9 mouse cellular contexts compared by ENCODE assay signal in the genomic region with DNA sequence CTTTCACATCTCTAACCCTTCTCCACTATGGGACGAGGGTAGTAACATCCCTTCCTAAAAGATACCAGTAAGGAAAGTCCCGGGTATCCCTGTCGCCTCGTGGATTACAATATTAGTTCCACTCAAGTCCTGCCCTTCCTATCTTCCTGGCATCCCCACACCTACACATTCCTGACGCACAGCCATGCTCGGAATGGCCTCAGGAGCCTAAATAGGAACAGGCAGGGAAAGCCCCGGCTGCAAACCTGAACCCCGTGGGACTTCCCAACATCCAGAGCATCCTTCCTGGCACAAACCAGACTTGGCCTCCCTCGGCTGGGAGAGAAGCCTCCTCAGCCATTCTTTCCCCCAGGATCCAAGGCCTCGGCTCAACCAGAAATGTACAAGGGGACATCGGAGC. TPM values are rescaled to one million over a fixed set of nuclear protein-coding genes. Genes with fewer than 3 reads are reported as not detected.
DNase-seq lines count a peak whose midpoint lies in the region; ATAC-seq lines count a peak whose summit lies in the region.
"Had no signal": no experiment of that assay in that cellular context is flagged by ENCODE, and none has a peak within 500 bp of the region (broad histone marks: within the 10 kb centered on the region; RNA-seq: fewer than 3 reads in every experiment).

No protein-coding gene starts in this region.

- DNase-seq in heart, adult 18-20 months: peak; percentile 16 to 22
- DNase-seq in heart, adult 8-10 months (ENCODE audit: low spot score): no peak
- no peak for DNase-seq in left cerebral cortex, adult 18-20 months (ENCODE audit: low spot score in 2 of 2)
- DNase-seq: left cerebral cortex, postnatal 4 days had no signal

- H3K36me3 ChIP-seq in midbrain, embryonic 12.5 days: peaks cover 11% of the 10 kb centered on the region
- peaks cover 7% of the 10 kb centered on the region; the same call in 1 of the 2 replicates for H3K36me3 ChIP-seq in midbrain, embryonic 16.5 days (ENCODE audit: control insufficient read depth, insufficient read depth, low read length)
- H3K36me3 ChIP-seq in intestine, embryonic 15.5 days: no peaks in the 10 kb centered on the region
- H3K36me3 ChIP-seq in stomach, embryonic 15.5 days: no peaks in the 10 kb centered on the region

- WGBS in midbrain, embryonic 12.5 days: 80% methylated on average over 11 of the region's 11 CpGs
- WGBS in midbrain, embryonic 16.5 days: 78% methylated on average over 11 of the region's 11 CpGs
- WGBS in intestine, embryonic 15.5 days: 61% methylated on average over 11 of the region's 11 CpGs
- WGBS in stomach, embryonic 15.5 days: 61% methylated on average over 11 of the region's 11 CpGs

- peaks cover 62% of the 10 kb centered on the region for H3K4me1 ChIP-seq in midbrain, embryonic 12.5 days
- peaks cover 48% of the 10 kb centered on the region for H3K4me1 ChIP-seq in midbrain, embryonic 16.5 days (ENCODE audit: control insufficient read depth, insufficient read depth, low read length)
- peaks cover 83% of the 10 kb centered on the region for H3K4me1 ChIP-seq in intestine, embryonic 15.5 days (replicated peaks)
- peaks cover 79% of the 10 kb centered on the region for H3K4me1 ChIP-seq in stomach, embryonic 15.5 days

- no peak overlapping the region for H3K27ac ChIP-seq in midbrain, embryonic 12.5 days (replicated peaks)
- no peak overlapping the region for H3K27ac ChIP-seq in midbrain, embryonic 16.5 days (ENCODE audit: low read length)
- peak overlapping the region; percentile 74 for H3K27ac ChIP-seq in intestine, embryonic 15.5 days
- peak overlapping the region; percentile 93 for H3K27ac ChIP-seq in stomach, embryonic 15.5 days

- no peaks in the 10 kb centered on the region for H3K9me3 ChIP-seq in midbrain, embryonic 12.5 days
- no peaks in the 10 kb centered on the region for H3K9me3 ChIP-seq in midbrain, embryonic 16.5 days (replicated peaks; ENCODE audit: control insufficient read depth, low read length, poor library complexity, severe bottlenecking)
- H3K9me3 ChIP-seq in intestine, embryonic 15.5 days: no peaks in the 10 kb centered on the region
- no peaks in the 10 kb centered on the region for H3K9me3 ChIP-seq in stomach, embryonic 15.5 days

- no peak overlapping the region for H3K4me2 ChIP-seq in midbrain, embryonic 12.5 days (replicated peaks)
- no peak overlapping the region for H3K4me2 ChIP-seq in midbrain, embryonic 16.5 days (ENCODE audit: low read length)
- H3K4me2 ChIP-seq in intestine, embryonic 15.5 days (replicated peaks): peak overlapping the region; percentile 95
- peak overlapping the region; percentile 92 for H3K4me2 ChIP-seq in stomach, embryonic 15.5 days

- H3K27me3 ChIP-seq in midbrain, embryonic 12.5 days: no peaks in the 10 kb centered on the region
- no peaks in the 10 kb centered on the region for H3K27me3 ChIP-seq in midbrain, embryonic 16.5 days (ENCODE audit: control insufficient read depth, insufficient read depth, low read depth, low read length)
- no peaks in the 10 kb centered on the region for H3K27me3 ChIP-seq in intestine, embryonic 15.5 days (replicated peaks)
- H3K27me3 ChIP-seq in stomach, embryonic 15.5 days (replicated peaks): no peaks in the 10 kb centered on the region

- H3K4me3 ChIP-seq in midbrain, embryonic 12.5 days: no peak overlapping the region
- no peak overlapping the region for H3K4me3 ChIP-seq in midbrain, embryonic 16.5 days (ENCODE audit: low read depth, low read length)
- peak overlapping the region; percentile 9 for H3K4me3 ChIP-seq in intestine, embryonic 15.5 days (replicated peaks)
- no peak overlapping the region; the same call in 1 of the 2 replicates for H3K4me3 ChIP-seq in stomach, embryonic 15.5 days (replicated peaks)

- H3K9ac ChIP-seq in midbrain, embryonic 12.5 days (replicated peaks): 0 out of 2 replicates have a peak overlapping the region, but pooled peaks have one; percentile 4
- H3K9ac ChIP-seq in midbrain, embryonic 16.5 days (ENCODE audit: low read depth, low read length): no peak overlapping the region
- H3K9ac ChIP-seq in intestine, embryonic 15.5 days: no peak overlapping the region; the same call in 1 of the 2 replicates
- H3K9ac ChIP-seq in stomach, embryonic 15.5 days: no peak overlapping the region

- ATAC-seq in midbrain, embryonic 12.5 days (ENCODE audit: low FRiP score, low read depth): no peak
- no peak for ATAC-seq in midbrain, embryonic 16.5 days
- no peak for ATAC-seq in intestine, embryonic 15.5 days
- ATAC-seq in stomach, embryonic 15.5 days (ENCODE audit: insufficient read depth, low FRiP score, low read depth): no peak
- no peak for ATAC-seq in CD4-positive, CD25-positive, alpha-beta regulatory T cell, adult 4 months

RNA-seq across cellular contexts. Expression of a gene that starts 14.5 kb away (rescaled TPM):
- 100 to 1,000 TPM; 115 to 117 TPM for total RNA-seq in heart, adult 18-20 months (2021)
- total RNA-seq in heart, adult 8-10 months (2022): 100 to 1,000 TPM; 114 to 136 (median 121) TPM
- polyA plus RNA-seq in midbrain, embryonic 12.5 days (2016; fragmentation: Nextera tagmentation; extraction: Ambion mirVana): 98.4 and 106 TPM in 2 replicates
- polyA plus RNA-seq in midbrain, embryonic 16.5 days (2015; fragmentation: Nextera tagmentation; extraction: Ambion mirVana): 74.4 and 76.3 TPM in 2 replicates
- polyA plus RNA-seq in intestine, embryonic 15.5 days (2015; fragmentation: Nextera tagmentation; extraction: Ambion mirVana): 54.3 and 62.8 TPM in 2 replicates
- 68.7 and 71.3 TPM in 2 replicates for polyA plus RNA-seq in stomach, embryonic 15.5 days (2015; fragmentation: Nextera tagmentation; extraction: Ambion mirVana)
- 10 to 100 TPM in 1 of 2 experiments, 1 to 10 TPM in 1; 6.5 to 12.3 TPM for polyA plus RNA-seq in CD4-positive, CD25-positive, alpha-beta regulatory T cell, adult 4 months (2017; shearing (Covaris generic))
- total RNA-seq in left cerebral cortex, adult 18-20 months (2021): 100 to 1,000 TPM; 298 to 303 TPM

RNA-seq across cellular contexts. Expression of a gene that starts 26.1 kb away (rescaled TPM):
- 10 to 100 TPM; 54.5 to 56.6 TPM for total RNA-seq in heart, adult 18-20 months (2021)
- 10 to 100 TPM; 52.2 to 60.3 (median 58.6) TPM for total RNA-seq in heart, adult 8-10 months (2022)
- polyA plus RNA-seq in midbrain, embryonic 12.5 days (2016; fragmentation: Nextera tagmentation; extraction: Ambion mirVana): 27.6 and 29.7 TPM in 2 replicates
- 39.0 and 42.9 TPM in 2 replicates for polyA plus RNA-seq in midbrain, embryonic 16.5 days (2015; fragmentation: Nextera tagmentation; extraction: Ambion mirVana)
- polyA plus RNA-seq in intestine, embryonic 15.5 days (2015; fragmentation: Nextera tagmentation; extraction: Ambion mirVana): 31.1 and 33.9 TPM in 2 replicates
- polyA plus RNA-seq in stomach, embryonic 15.5 days (2015; fragmentation: Nextera tagmentation; extraction: Ambion mirVana): 29.6 and 32.1 TPM in 2 replicates
- polyA plus RNA-seq in CD4-positive, CD25-positive, alpha-beta regulatory T cell, adult 4 months (2017; shearing (Covaris generic)): 10 to 100 TPM; 29.1 to 53.9 TPM
- total RNA-seq in left cerebral cortex, adult 18-20 months (2021): 10 to 100 TPM; 67.9 to 68.2 TPM

RNA-seq across cellular contexts. Expression of a gene that starts 30.4 kb away (rescaled TPM):
- 10 to 100 TPM; 45.5 to 50.6 TPM for total RNA-seq in heart, adult 18-20 months (2021)
- total RNA-seq in heart, adult 8-10 months (2022): 10 to 100 TPM; 45.4 to 51.9 (median 48.8) TPM
- polyA plus RNA-seq in midbrain, embryonic 12.5 days (2016; fragmentation: Nextera tagmentation; extraction: Ambion mirVana): 112 and 119 TPM in 2 replicates
- polyA plus RNA-seq in midbrain, embryonic 16.5 days (2015; fragmentation: Nextera tagmentation; extraction: Ambion mirVana): 87.8 and 95.3 TPM in 2 replicates
- 118 and 140 TPM in 2 replicates for polyA plus RNA-seq in intestine, embryonic 15.5 days (2015; fragmentation: Nextera tagmentation; extraction: Ambion mirVana)
- polyA plus RNA-seq in stomach, embryonic 15.5 days (2015; fragmentation: Nextera tagmentation; extraction: Ambion mirVana): 110 and 112 TPM in 2 replicates
- 10 to 100 TPM; 33.4 to 69.4 TPM for polyA plus RNA-seq in CD4-positive, CD25-positive, alpha-beta regulatory T cell, adult 4 months (2017; shearing (Covaris generic))
- 10 to 100 TPM; 55.0 to 64.2 TPM for total RNA-seq in left cerebral cortex, adult 18-20 months (2021)

RNA-seq across cellular contexts. Expression of a gene that starts 33.2 kb away (rescaled TPM):
- total RNA-seq in heart, adult 18-20 months (2021): under 1 TPM; 0.22 to 0.28 TPM
- under 1 TPM; 0.12 to 0.23 (median 0.18) TPM for total RNA-seq in heart, adult 8-10 months (2022)
- polyA plus RNA-seq in midbrain, embryonic 12.5 days (2016; fragmentation: Nextera tagmentation; extraction: Ambion mirVana): 11.8 and 15.2 TPM in 2 replicates
- polyA plus RNA-seq in midbrain, embryonic 16.5 days (2015; fragmentation: Nextera tagmentation; extraction: Ambion mirVana): 1.6 and 1.8 TPM in 2 replicates
- polyA plus RNA-seq in intestine, embryonic 15.5 days (2015; fragmentation: Nextera tagmentation; extraction: Ambion mirVana): 13.1 and 13.5 TPM in 2 replicates
- 11.4 and 11.7 TPM in 2 replicates for polyA plus RNA-seq in stomach, embryonic 15.5 days (2015; fragmentation: Nextera tagmentation; extraction: Ambion mirVana)
- 1 to 10 TPM in 1 of 2 experiments, under 1 TPM in 1; 0.40 to 1.8 TPM for polyA plus RNA-seq in CD4-positive, CD25-positive, alpha-beta regulatory T cell, adult 4 months (2017; shearing (Covaris generic))
- total RNA-seq in left cerebral cortex, adult 18-20 months (2021): 1 to 10 TPM; 1.0 to 2.3 TPM

RNA-seq across cellular contexts. Expression of a gene that starts 53.0 kb away (rescaled TPM):
- total RNA-seq in heart, adult 18-20 months (2021): 1 to 10 TPM; 1.2 TPM
- 1 to 10 TPM; 1.3 to 1.6 (median 1.5) TPM for total RNA-seq in heart, adult 8-10 months (2022)
- polyA plus RNA-seq in midbrain, embryonic 12.5 days (2016; fragmentation: Nextera tagmentation; extraction: Ambion mirVana): not detected in 2 replicates
- 0.07 and 0.10 TPM in 2 replicates for polyA plus RNA-seq in midbrain, embryonic 16.5 days (2015; fragmentation: Nextera tagmentation; extraction: Ambion mirVana)
- 0.08 TPM in 1 of 2 replicates, not detected in the other for polyA plus RNA-seq in intestine, embryonic 15.5 days (2015; fragmentation: Nextera tagmentation; extraction: Ambion mirVana)
- 0.09 TPM in 1 of 2 replicates, not detected in the other for polyA plus RNA-seq in stomach, embryonic 15.5 days (2015; fragmentation: Nextera tagmentation; extraction: Ambion mirVana)
- not detected for polyA plus RNA-seq in CD4-positive, CD25-positive, alpha-beta regulatory T cell, adult 4 months (2017; shearing (Covaris generic))
- 1 to 10 TPM; 2.2 to 2.9 TPM for total RNA-seq in left cerebral cortex, adult 18-20 months (2021)

Comparison
In these comparisons a context has a peak if more than half of its experiments do, and no peak if none do; other contexts are left out.
1. DNase-seq: peak in heart, adult 18-20 months (2 of 2); none in heart, adult 8-10 months (single experiment) and left cerebral cortex, adult 18-20 months (0 of 2).
2. H3K27ac ChIP-seq: peak in intestine, embryonic 15.5 days (single experiment) and stomach, embryonic 15.5 days (single experiment); none in midbrain, embryonic 12.5 days (single experiment) and midbrain, embryonic 16.5 days (single experiment).
3. H3K4me2 ChIP-seq: peak in intestine, embryonic 15.5 days (single experiment) and stomach, embryonic 15.5 days (single experiment); none in midbrain, embryonic 12.5 days (single experiment) and midbrain, embryonic 16.5 days (single experiment).